32 mouse cellular contexts compared by ENCODE assay signal in genomic region chr2:154005094-154005493, GRCm38 (mm10). TPM values are rescaled to one million over a fixed set of nuclear protein-coding genes. Genes with fewer than 3 reads are reported as not detected.
DNase-seq lines count a peak whose midpoint lies in the region; ATAC-seq and TF ChIP-seq lines count a peak whose summit lies in the region.
"Had no signal": no experiment of that assay in that cellular context is flagged by ENCODE, and none has a peak within 500 bp of the region (broad histone marks: within the 10 kb centered on the region; RNA-seq: fewer than 3 reads in every experiment).

No protein-coding gene starts in this region.

- H3K36me3 ChIP-seq in midbrain, postnatal 0 days (ENCODE audit: insufficient read depth, low read length), result no peaks in the 10 kb centered on the region
- no peaks in the 10 kb centered on the region for H3K36me3 ChIP-seq in midbrain, embryonic 11.5 days (ENCODE audit: control insufficient read depth, insufficient read depth, low read length)
- no peaks in the 10 kb centered on the region for H3K36me3 ChIP-seq in lung, postnatal 0 days (ENCODE audit: insufficient read depth, low read length)
- H3K36me3 ChIP-seq in stomach, postnatal 0 days (ENCODE audit: control insufficient read depth, insufficient read depth, low read length), result no peaks in the 10 kb centered on the region
- H3K36me3 ChIP-seq: embryonic facial prominence, embryonic 12.5 days; forebrain, embryonic 12.5 days; heart, embryonic 10.5 days; hindbrain, embryonic 15.5 days; limb, embryonic 15.5 days; midbrain, embryonic 10.5 days had no signal

- H3K4me2 ChIP-seq in midbrain, postnatal 0 days (ENCODE audit: low read depth, low read length, poor library complexity, severe bottlenecking), result no peak overlapping the region
- no peak overlapping the region for H3K4me2 ChIP-seq in midbrain, embryonic 11.5 days
- H3K4me2 ChIP-seq in lung, postnatal 0 days (replicated peaks; ENCODE audit: low read depth, low read length), result no peak overlapping the region
- no peak overlapping the region for H3K4me2 ChIP-seq in stomach, postnatal 0 days (replicated peaks; ENCODE audit: low read depth)
- H3K4me2 ChIP-seq: embryonic facial prominence, embryonic 12.5 days; forebrain, embryonic 12.5 days; hindbrain, embryonic 15.5 days; limb, embryonic 15.5 days had no signal

- 78% methylated on average over 1 of the region's 1 CpGs for WGBS in midbrain, postnatal 0 days
- 78% methylated on average over 1 of the region's 1 CpGs for WGBS in midbrain, embryonic 11.5 days
- whole genome bisulfite sequencing in lung, postnatal 0 days, result 63% methylated on average over 1 of the region's 1 CpGs
- 91% methylated on average over 1 of the region's 1 CpGs for WGBS in stomach, postnatal 0 days

- no peaks in the 10 kb centered on the region for H3K9me3 ChIP-seq in midbrain, postnatal 0 days (ENCODE audit: low read length)
- no peaks in the 10 kb centered on the region for H3K9me3 ChIP-seq in midbrain, embryonic 11.5 days (ENCODE audit: control insufficient read depth, low read length)
- H3K9me3 ChIP-seq in lung, postnatal 0 days (ENCODE audit: low read length), result no peaks in the 10 kb centered on the region
- H3K9me3 ChIP-seq in stomach, postnatal 0 days (ENCODE audit: control insufficient read depth, low read length), result no peaks in the 10 kb centered on the region
- H3K9me3 ChIP-seq: embryonic facial prominence, embryonic 12.5 days; forebrain, embryonic 12.5 days; heart, embryonic 10.5 days; hindbrain, embryonic 15.5 days; limb, embryonic 15.5 days; midbrain, embryonic 10.5 days had no signal

- no peak overlapping the region for H3K4me3 ChIP-seq in midbrain, postnatal 0 days (ENCODE audit: low read depth, low read length)
- H3K4me3 ChIP-seq in midbrain, embryonic 11.5 days (ENCODE audit: low read depth, low read length), result no peak overlapping the region
- H3K4me3 ChIP-seq in lung, postnatal 0 days (ENCODE audit: low read depth, low read length), result no peak overlapping the region
- H3K4me3 ChIP-seq in stomach, postnatal 0 days (ENCODE audit: low read depth, low read length), result no peak overlapping the region
- H3K4me3 ChIP-seq: embryonic facial prominence, embryonic 12.5 days; erythroblast, embryonic 14.5 days; forebrain, embryonic 12.5 days; gastrocnemius, adult 2 months; heart, embryonic 10.5 days; hindbrain, embryonic 15.5 days; limb, embryonic 15.5 days; midbrain, embryonic 10.5 days had no signal

- no peak for ATAC-seq in midbrain, postnatal 0 days (ENCODE audit: low FRiP score)
- ATAC-seq in midbrain, embryonic 11.5 days (ENCODE audit: low FRiP score), result no peak
- ATAC-seq in lung, postnatal 0 days, result no peak; the same call in 1 of the 2 replicates
- 0 out of 2 replicates have a peak, but pooled peaks have one; percentile 42 for ATAC-seq in stomach, postnatal 0 days (ENCODE audit: low FRiP score, low TSS enrichment)
- ATAC-seq: intestine, embryonic 16.5 days had no signal

- TF ChIP-seq EP300 in lung, postnatal 0 days (IDR thresholded peaks at IDR 0.05), result no peak
- TF ChIP-seq EP300 in stomach, postnatal 0 days (optimal IDR thresholded peaks at IDR 0.05), result no peak

- H3K4me1 ChIP-seq in midbrain, postnatal 0 days (ENCODE audit: insufficient read depth, low read length), result no peaks in the 10 kb centered on the region
- H3K4me1 ChIP-seq in midbrain, embryonic 11.5 days (ENCODE audit: control insufficient read depth, insufficient read depth, low read length), result peaks cover 2% of the 10 kb centered on the region; the same call in 1 of the 2 replicates
- no peaks in the 10 kb centered on the region for H3K4me1 ChIP-seq in lung, postnatal 0 days (ENCODE audit: insufficient read depth, low read depth, low read length)
- H3K4me1 ChIP-seq in stomach, postnatal 0 days (replicated peaks; ENCODE audit: control insufficient read depth, insufficient read depth), result no peaks in the 10 kb centered on the region
- H3K4me1 ChIP-seq: embryonic facial prominence, embryonic 12.5 days; heart, embryonic 10.5 days; hindbrain, embryonic 15.5 days; limb, embryonic 15.5 days had no signal

- TF ChIP-seq CTCF in midbrain, postnatal 0 days (IDR thresholded peaks at IDR 0.05), result no peak
- no peak for TF ChIP-seq CTCF in lung, postnatal 0 days (IDR thresholded peaks at IDR 0.05)
- no peak for TF ChIP-seq CTCF in stomach, postnatal 0 days (IDR thresholded peaks at IDR 0.05; ENCODE audit: low read depth)

- H3K27ac ChIP-seq in midbrain, postnatal 0 days (ENCODE audit: low read depth, low read length), result no peak overlapping the region
- no peak overlapping the region for H3K27ac ChIP-seq in midbrain, embryonic 11.5 days (ENCODE audit: low read depth, low read length)
- H3K27ac ChIP-seq in lung, postnatal 0 days (ENCODE audit: low read length), result no peak overlapping the region
- H3K27ac ChIP-seq in stomach, postnatal 0 days (replicated peaks), result no peak overlapping the region
- H3K27ac ChIP-seq: embryonic facial prominence, embryonic 12.5 days; forebrain, embryonic 12.5 days; gastrocnemius, adult 2 months; heart, embryonic 10.5 days; hindbrain, embryonic 15.5 days; limb, embryonic 15.5 days; macrophage; midbrain, embryonic 10.5 days had no signal

- peak; percentile 4 to 14 for DNase-seq in kidney, postnatal 4 days
- DNase-seq in kidney, adult 8-10 months, result no peak
- DNase-seq in midbrain, postnatal 0 days (ENCODE audit: low spot score), result peak; percentile 36
- no peak for DNase-seq in midbrain, embryonic 11.5 days (ENCODE audit: low spot score, missing footprints)
- DNase-seq in lung, postnatal 0 days (ENCODE audit: low spot score), result peak; percentile 36
- no peak for DNase-seq in stomach, postnatal 0 days (ENCODE audit: low spot score)
- no peak for DNase-seq in left cerebral cortex, adult 9 months (ENCODE audit: low spot score in 2 of 2)
- DNase-seq: adrenal gland, postnatal 14 days; gastrocnemius, adult 2 months; heart, postnatal 4 days; kidney, postnatal 25 days; layer of hippocampus, adult 9-11 months; right cerebral cortex, postnatal 25 days; spleen, adult 18-20 months had no signal

- no peaks in the 10 kb centered on the region for H3K27me3 ChIP-seq in midbrain, postnatal 0 days (ENCODE audit: insufficient read depth, low read length)
- no peaks in the 10 kb centered on the region for H3K27me3 ChIP-seq in midbrain, embryonic 11.5 days (ENCODE audit: control insufficient read depth, insufficient read depth, low read length)
- H3K27me3 ChIP-seq in lung, postnatal 0 days (replicated peaks; ENCODE audit: insufficient read depth, low read length), result no peaks in the 10 kb centered on the region
- no peaks in the 10 kb centered on the region for H3K27me3 ChIP-seq in stomach, postnatal 0 days (ENCODE audit: control insufficient read depth, insufficient read depth, low read length)
- H3K27me3 ChIP-seq: embryonic facial prominence, embryonic 12.5 days; forebrain, embryonic 12.5 days; hindbrain, embryonic 15.5 days; limb, embryonic 15.5 days had no signal

- H3K9ac ChIP-seq in midbrain, postnatal 0 days (replicated peaks; ENCODE audit: low read length, poor library complexity, severe bottlenecking), result no peak overlapping the region
- no peak overlapping the region for H3K9ac ChIP-seq in midbrain, embryonic 11.5 days (ENCODE audit: low read length)
- no peak overlapping the region for H3K9ac ChIP-seq in lung, postnatal 0 days (replicated peaks; ENCODE audit: low read depth)
- H3K9ac ChIP-seq in stomach, postnatal 0 days (ENCODE audit: low read length), result no peak overlapping the region
- H3K9ac ChIP-seq: embryonic facial prominence, embryonic 12.5 days; forebrain, embryonic 12.5 days; hindbrain, embryonic 15.5 days; limb, embryonic 15.5 days had no signal

RNA-seq across cellular contexts. Expression of gene Bpifa2, which starts 3.0 kb away (rescaled TPM):
- 1.3 TPM in 1 of 2 replicates, not detected in the other for total RNA-seq in midbrain, postnatal 0 days (2014; rRNA removed)
- polyA plus RNA-seq in midbrain, postnatal 0 days (2015; fragmentation: Nextera tagmentation; extraction: Ambion mirVana), result not detected in 2 replicates
- not detected in 2 replicates for polyA plus RNA-seq in midbrain, embryonic 11.5 days (2014; fragmentation: Nextera tagmentation; extraction: Ambion mirVana)
- polyA plus RNA-seq in lung, postnatal 0 days (2015; fragmentation: Nextera tagmentation; extraction: Ambion mirVana), result not detected in 2 replicates
- polyA plus RNA-seq in stomach, postnatal 0 days (2015; fragmentation: Nextera tagmentation; extraction: Ambion mirVana), result not detected in 2 replicates
- total RNA-seq: gastrocnemius, adult 2 months; gastrocnemius, postnatal 4 days; heart, postnatal 4 days; left cerebral cortex, adult 18-20 months; left cerebral cortex, postnatal 36 days had no signal
- polyA plus RNA-seq: cortical plate, adult 2 months; embryonic facial prominence, embryonic 12.5 days; erythroblast, embryonic 14.5 days; forebrain, embryonic 12.5 days; frontal cortex, adult 2 months; heart, embryonic 10.5 days; heart, embryonic 16.5 days; hindbrain, embryonic 15.5 days; intestine, embryonic 16.5 days; kidney, embryonic 14.5 days; macrophage; midbrain, embryonic 10.5 days; neural tube, embryonic 11.5 days; urinary bladder, adult 2 months had no signal

RNA-seq across cellular contexts. Expression of gene Bpifa6, which starts 30.3 kb away (rescaled TPM):
- total RNA-seq in midbrain, postnatal 0 days (2014; rRNA removed), result not detected in 2 replicates
- not detected in 2 replicates for polyA plus RNA-seq in midbrain, postnatal 0 days (2015; fragmentation: Nextera tagmentation; extraction: Ambion mirVana)
- polyA plus RNA-seq in midbrain, embryonic 11.5 days (2014; fragmentation: Nextera tagmentation; extraction: Ambion mirVana), result not detected in 2 replicates
- not detected in 2 replicates for polyA plus RNA-seq in lung, postnatal 0 days (2015; fragmentation: Nextera tagmentation; extraction: Ambion mirVana)
- polyA plus RNA-seq in stomach, postnatal 0 days (2015; fragmentation: Nextera tagmentation; extraction: Ambion mirVana), result 1.5 and 1.6 TPM in 2 replicates
- total RNA-seq: adrenal gland, postnatal 14 days; gastrocnemius, adult 2 months; gastrocnemius, postnatal 4 days; heart, postnatal 4 days; left cerebral cortex, adult 18-20 months; left cerebral cortex, postnatal 36 days had no signal
- polyA plus RNA-seq: cortical plate, adult 2 months; embryonic facial prominence, embryonic 12.5 days; erythroblast, embryonic 14.5 days; forebrain, embryonic 12.5 days; frontal cortex, adult 2 months; heart, embryonic 10.5 days; heart, embryonic 16.5 days; hindbrain, embryonic 15.5 days; intestine, embryonic 16.5 days; kidney, embryonic 14.5 days; limb, embryonic 15.5 days; macrophage; midbrain, embryonic 10.5 days; neural tube, embryonic 11.5 days had no signal

Comparison
In these comparisons a context has a peak if more than half of its experiments do, and no peak if none do; other contexts are left out.
1. DNase-seq: peak in kidney, postnatal 4 days (2 of 2), midbrain, postnatal 0 days (single experiment) and lung, postnatal 0 days (single experiment); none in kidney, adult 8-10 months (0 of 2), midbrain, embryonic 11.5 days (single experiment), stomach, postnatal 0 days (single experiment) and left cerebral cortex, adult 9 months (0 of 2).